Mouse (Mus musculus) intestine, postnatal 0 days (tissue): ENCODE measurements around the gene Dip2c. TPM values are rescaled to one million over a fixed set of nuclear protein-coding genes. Genes with fewer than 3 reads are reported as not detected.
A peak's percentile ranks its signal among the peaks of the same experiment; 100 is the strongest.

ENCODE experiments used
- ATAC-seq: fragments of 200-750 bp; cut with Nextera tagmentation; 2 replicates; pipeline ENCODE4 v1.8.0; 2017; ENCODE audit warnings: mild to moderate bottlenecking, moderate TSS enrichment, moderate library complexity
- H3K27ac ChIP-seq: fragments of 300-500 bp; sonication (generic); 2 replicates; pipeline ENCODE4 v1.5.1; 2014; ENCODE audit warnings: mild to moderate bottlenecking, low read depth, low read length, moderate library complexity
- H3K27me3 ChIP-seq: fragments of 300-500 bp; sonication (generic); replicated peaks from 2 replicates; pipeline ENCODE4 v1.6.1; 2014; ENCODE audit warnings: low read length, mixed read lengths; ENCODE audit not compliant: control insufficient read depth, insufficient read depth
- H3K36me3 ChIP-seq: fragments of 300-500 bp; sonication (generic); 2 replicates; pipeline ENCODE4 v1.6.1; 2014; ENCODE audit warnings: mild to moderate bottlenecking, moderate library complexity; ENCODE audit not compliant: control insufficient read depth, insufficient read depth
- H3K4me1 ChIP-seq: fragments of 300-500 bp; sonication (generic); replicated peaks from 2 replicates; pipeline ENCODE4 v1.6.1; 2014; ENCODE audit warnings: antibody characterized with exemption, low read length, mixed read lengths; ENCODE audit not compliant: control insufficient read depth, insufficient read depth
- H3K4me2 ChIP-seq: fragments of 300-500 bp; sonication (generic); replicated peaks from 2 replicates; pipeline ENCODE4 v1.6.1; 2014; ENCODE audit warnings: low read depth, mild to moderate bottlenecking, moderate library complexity
- H3K4me3 ChIP-seq: fragments of 300-500 bp; sonication (generic); 2 replicates; pipeline ENCODE4 v1.5.1; 2014; ENCODE audit warnings: low read depth, low read length
- H3K9ac ChIP-seq: fragments of 300-500 bp; sonication (generic); 2 replicates; pipeline ENCODE4 v1.6.1; 2014; ENCODE audit warnings: mild to moderate bottlenecking, low read depth, low read length
- H3K9me3 ChIP-seq: fragments of 300-500 bp; sonication (generic); 2 replicates; pipeline ENCODE4 v1.6.1; 2016; ENCODE audit warnings: mixed run types; ENCODE audit not compliant: control insufficient read depth
- CTCF ChIP-seq: sonication (generic); IDR thresholded peaks from 2 replicates; pipeline ENCODE4 v1.5.1; 2016; ENCODE audit warnings: low read depth, mild to moderate bottlenecking, control low read depth, antibody characterized with exemption, moderate library complexity
- WGBS: fragments of 180-500 bp; shearing (Covaris S2); extraction: QIAGEN DNeasy Blood & Tissue Kit; methylation state at CpG from one replicate; pipeline ENCODE4 v1.1.7; 2014; 5-methylcytosine and 5-hydroxymethylcytosine counted together
- polyA plus RNA-seq: library from polyadenylated mRNA; unstranded; fragments of >200 nt; fragmentation: Nextera tagmentation; extraction: Ambion mirVana; gene quantifications from 2 replicates; pipeline ENCODE4 v1.2.1, GENCODE M21; 2015

Dip2c gene
- polyA plus RNA-seq, 1 experiment from 2014 or later = 2.7 TPM

DNA sequence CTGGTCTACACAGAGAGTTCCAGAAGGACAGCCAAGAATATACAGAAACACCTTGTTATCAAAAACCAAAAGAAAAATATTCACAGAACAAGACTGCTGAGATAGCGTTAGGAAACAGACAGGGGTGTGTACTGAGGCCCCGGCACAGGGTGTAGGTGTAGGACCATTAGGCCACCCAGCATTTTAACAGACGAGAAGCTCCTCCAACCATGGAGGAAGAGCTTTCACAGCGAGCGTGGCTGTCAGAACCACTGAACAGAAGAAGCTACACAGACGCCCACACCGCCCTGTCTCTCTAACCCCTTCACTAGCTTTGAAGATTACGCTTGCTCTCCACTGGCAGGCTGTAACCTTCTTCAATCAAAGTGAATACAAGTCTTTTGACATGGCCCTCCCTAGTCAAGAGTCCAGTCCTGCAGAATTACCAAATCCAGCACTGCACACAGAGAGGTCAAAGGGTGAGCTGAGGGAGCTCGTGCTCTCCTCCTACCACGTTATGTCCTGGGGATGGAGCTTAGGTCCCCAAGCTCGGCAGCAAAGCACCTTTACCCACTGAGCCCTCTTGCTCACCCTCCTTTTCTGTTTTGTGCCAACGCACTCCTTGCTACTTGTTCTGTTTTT, 426.4 kb downstream of the Dip2c start:
- Histone ChIP-seq H3K4me3 (no peak overlapping the region), H3K9ac (no peak overlapping the region), H3K4me2 (no peak overlapping the region), H3K4me1 (no peaks in the 10 kb centered on the region), H3K36me3 (no peaks in the 10 kb centered on the region), H3K9me3 (no peaks in the 10 kb centered on the region), H3K27ac (no peak overlapping the region), H3K27me3 (no peaks in the 10 kb centered on the region)
- 79% methylated on average over 12 of the region's 12 CpGs for WGBS
- ATAC-seq = no peak
- no peak for TF ChIP-seq CTCF

DNA sequence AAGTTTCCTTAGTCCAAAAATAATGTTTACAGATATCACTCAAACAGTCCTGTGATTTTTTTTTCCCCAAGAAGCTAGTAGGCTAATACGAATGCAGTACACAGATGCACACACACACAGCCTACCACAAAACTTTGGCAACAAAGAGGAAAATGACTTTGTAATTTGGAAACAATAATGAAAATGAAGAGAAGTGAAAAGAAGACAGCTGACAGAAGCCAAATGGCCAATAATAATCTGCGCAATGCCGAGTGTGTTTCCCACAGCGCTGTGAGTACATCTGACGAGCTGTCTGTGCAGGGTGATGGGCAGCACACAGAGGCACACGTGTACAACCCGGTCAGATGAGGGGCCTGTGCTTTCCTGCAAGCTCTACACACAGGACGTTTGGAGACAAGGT, 430.4 kb downstream of the Dip2c start:
- Histone ChIP-seq H3K4me1 (no peaks in the 10 kb centered on the region), H3K4me2 (no peak overlapping the region), H3K27me3 (no peaks in the 10 kb centered on the region), H3K9me3 (no peaks in the 10 kb centered on the region), H3K9ac (no peak overlapping the region), H3K36me3 (no peaks in the 10 kb centered on the region), H3K4me3 (no peak overlapping the region), H3K27ac (no peak overlapping the region)
- TF ChIP-seq CTCF = no peak
- no peak for ATAC-seq
- WGBS = 92% methylated on average over 8 of the region's 8 CpGs

GRCm38 (mm10) chr13:9708433-9709240, 432.3 kb downstream of the Dip2c start:
- Histone ChIP-seq H3K36me3 (no peaks in the 10 kb centered on the region), H3K27me3 (no peaks in the 10 kb centered on the region), H3K4me2 (no peak overlapping the region), H3K4me1 (no peaks in the 10 kb centered on the region), H3K4me3 (no peak overlapping the region), H3K9ac (no peak overlapping the region), H3K27ac (peak overlapping the region; percentile 36; the same call in 1 of the 2 replicates), H3K9me3 (no peaks in the 10 kb centered on the region)
- no peak for TF ChIP-seq CTCF
- WGBS = 72% methylated on average over 7 of the region's 7 CpGs
- ATAC-seq = no peak

GRCm38 (mm10) chr13:9712409-9712808, 436.1 kb downstream of the Dip2c start:
- no peak for ATAC-seq
- no peak for TF ChIP-seq CTCF
- Histone ChIP-seq H3K4me3 (no peak overlapping the region), H3K27ac (no peak overlapping the region), H3K9me3 (no peaks in the 10 kb centered on the region), H3K4me1 (no peaks in the 10 kb centered on the region), H3K9ac (no peak overlapping the region), H3K27me3 (no peaks in the 10 kb centered on the region), H3K4me2 (no peak overlapping the region), H3K36me3 (no peaks in the 10 kb centered on the region)
- 89% methylated on average over 1 of the region's 1 CpGs for whole genome bisulfite sequencing

GRCm38 (mm10) chr13:9712971-9713370, 436.6 kb downstream of the Dip2c start:
- no peak overlapping the region for H3K9ac ChIP-seq
- 66% methylated on average over 3 of the region's 3 CpGs for WGBS
- no peaks in the 10 kb centered on the region for H3K9me3 ChIP-seq
- H3K4me2 ChIP-seq = no peak overlapping the region
- no peak for TF ChIP-seq CTCF
- no peaks in the 10 kb centered on the region for H3K4me1 ChIP-seq
- no peaks in the 10 kb centered on the region for H3K27me3 ChIP-seq
- H3K4me3 ChIP-seq = no peak overlapping the region
- no peaks in the 10 kb centered on the region for H3K36me3 ChIP-seq
- no peak overlapping the region for H3K27ac ChIP-seq
- ATAC-seq = no peak

DNA sequence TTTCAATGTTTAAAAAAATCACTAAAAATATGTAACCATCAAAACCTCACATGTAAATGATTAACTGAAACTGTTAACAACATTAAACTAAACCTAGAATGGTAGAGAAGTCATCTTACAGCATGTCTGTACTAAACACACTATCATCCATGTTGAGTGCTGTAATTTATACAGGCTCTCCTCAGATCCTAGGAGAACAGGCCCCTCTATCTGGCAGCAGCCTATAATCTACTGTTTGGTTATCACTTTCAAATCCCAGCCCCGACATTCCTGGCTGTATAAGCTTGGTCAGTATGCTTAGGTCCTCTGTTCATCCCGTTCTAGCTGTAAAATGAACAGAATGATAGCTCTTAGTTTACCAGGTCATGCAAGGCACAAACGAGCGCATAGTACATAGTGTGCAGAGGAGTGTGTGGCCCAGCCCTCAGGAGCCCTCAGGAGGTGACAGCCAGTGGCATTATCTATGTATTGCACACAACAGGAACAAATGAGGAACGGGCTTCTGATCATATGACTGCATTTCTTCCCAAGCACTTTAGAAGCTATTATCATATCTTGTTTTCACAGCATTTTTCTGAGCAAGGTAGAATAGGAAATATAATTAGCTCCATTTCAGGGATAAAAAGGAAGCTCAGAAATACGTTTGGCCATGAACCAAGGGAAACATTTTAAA, 437.3 kb downstream of the Dip2c start:
- Histone ChIP-seq H3K27me3 (no peaks in the 10 kb centered on the region), H3K36me3 (no peaks in the 10 kb centered on the region), H3K4me1 (no peaks in the 10 kb centered on the region), H3K9me3 (no peaks in the 10 kb centered on the region), H3K4me3 (no peak overlapping the region), H3K27ac (no peak overlapping the region), H3K4me2 (no peak overlapping the region), H3K9ac (no peak overlapping the region)
- peak; percentile 60; the same call in 1 of the 2 replicates for ATAC-seq
- TF ChIP-seq CTCF = no peak
- WGBS = 55% methylated on average over 6 of the region's 6 CpGs
